Mouse (Mus musculus) thymus, adult 2 months (tissue): ENCODE data around the gene Kcnk2.

ENCODE experiments used
- CTCF ChIP-seq: fragments of 200-500 bp; IDR thresholded peaks from 2 replicates; pipeline ENCODE4 v1.5.1; 2012; ENCODE audit warnings: mild to moderate bottlenecking, control low read depth, low read length, moderate library complexity, borderline replicate concordance; ENCODE audit not compliant: control insufficient read depth, poor library complexity, insufficient read depth; ENCODE audit errors: extremely low read depth
- POLR2A ChIP-seq: fragments of 200-500 bp; IDR thresholded peaks from 2 replicates; pipeline ENCODE4 v1.6.1; 2012; ENCODE audit warnings: mild to moderate bottlenecking, low read length, control low read depth, moderate library complexity; ENCODE audit not compliant: control insufficient read depth, poor library complexity, insufficient read depth; ENCODE audit errors: extremely low read depth

- TF ChIP-seq POLR2A (no peak), CTCF (no peak)
Observed at GRCm38 (mm10) chr1:189253631-189254030, 148.4 kb downstream of the Kcnk2 start.
